Mouse (Mus musculus): Measurements from ENCODE around the gene Olfr1337.
"Not testable (repeated sequence)": the region's sequence is repeated elsewhere in the genome, so short reads cannot be mapped to it uniquely, and the experiment has no call there.

The Olfr1337 gene

GRCm38 (mm10) chr4:118782486-118782885 is at the start of gene Olfr1337:
TSS of gene Olfr1337 (minus strand) at chr4:118782586.
- DNase-seq (ENCODE audit: extremely low spot score, low read depth, low spot score) = no peak

- no peak for DNase-seq (ENCODE audit: extremely low spot score, low read depth, low spot score)
Measured at GRCm38 (mm10) chr4:118818921-118819320, 36.5 kb upstream of the Olfr1337 start.

GRCm38 (mm10) chr4:118809844-118810243 is 27.5 kb upstream of the Olfr1337 start, which contains the start of gene Olfr1335:
TSS of gene Olfr1335 (minus strand) at chr4:118809944.
- DNase-seq (ENCODE audit: extremely low spot score, low read depth, low spot score) = no peak

- not testable (repeated sequence) for DNase-seq (ENCODE audit: extremely low spot score, low read depth, low spot score)
Measured at GRCm38 (mm10) chr4:118792796-118793195, 10.4 kb upstream of the Olfr1337 start.

GRCm38 (mm10) chr4:118758637-118759036 is 23.7 kb downstream of the Olfr1337 start, which contains the start of gene Olfr1338:
TSS of gene Olfr1338 (minus strand) at chr4:118758737.
- no peak for DNase-seq (ENCODE audit: extremely low spot score, low read depth, low spot score)

- DNase-seq (ENCODE audit: extremely low spot score, low read depth, low spot score) = no peak
Measured at GRCm38 (mm10) chr4:118741881-118742280, 40.5 kb downstream of the Olfr1337 start.

- DNase-seq (ENCODE audit: extremely low spot score, low read depth, low spot score) = no peak
Measured at GRCm38 (mm10) chr4:118740988-118741698, 41.2 kb downstream of the Olfr1337 start.

- no peak for DNase-seq (ENCODE audit: extremely low spot score, low read depth, low spot score)
Measured at GRCm38 (mm10) chr4:118739574-118739973, 42.8 kb downstream of the Olfr1337 start.

GRCm38 (mm10) chr4:118731875-118732274 is 50.5 kb downstream of the Olfr1337 start, which contains the start of gene Olfr1339:
TSS of gene Olfr1339 (plus strand) at chr4:118732175.
- no peak for DNase-seq (ENCODE audit: extremely low spot score, low read depth, low spot score)
